Mouse (Mus musculus): ENCODE measurements around the gene Slc3a2. TPM values are rescaled to one million over a fixed set of nuclear protein-coding genes. Genes with fewer than 3 reads are reported as not detected.

The Slc3a2 gene
- polyA plus RNA-seq, 1 experiment: 263 TPM

- 84% methylated on average over 9 of the region's 9 CpGs for WGBS
- TF ChIP-seq POLR2A (IDR thresholded peaks at IDR 0.05; ENCODE audit: borderline replicate concordance, extremely low read depth, low read depth, low read length) (no peak), CTCF (IDR thresholded peaks at IDR 0.05; ENCODE audit: insufficient read depth, low read length) (no peak)
- no peak overlapping the region for H3K4me3 ChIP-seq (replicated peaks; ENCODE audit: extremely low read depth, low read depth, low read length)
- H3K4me1 ChIP-seq (ENCODE audit: control insufficient read depth, insufficient read depth, low read length): peaks cover 6% of the 10 kb centered on the region
- DNase-seq: no peak
These were observed 23.5 kb downstream of the Slc3a2 start for GRCm38 (mm10) chr19:8699652-8700051.

DNA sequence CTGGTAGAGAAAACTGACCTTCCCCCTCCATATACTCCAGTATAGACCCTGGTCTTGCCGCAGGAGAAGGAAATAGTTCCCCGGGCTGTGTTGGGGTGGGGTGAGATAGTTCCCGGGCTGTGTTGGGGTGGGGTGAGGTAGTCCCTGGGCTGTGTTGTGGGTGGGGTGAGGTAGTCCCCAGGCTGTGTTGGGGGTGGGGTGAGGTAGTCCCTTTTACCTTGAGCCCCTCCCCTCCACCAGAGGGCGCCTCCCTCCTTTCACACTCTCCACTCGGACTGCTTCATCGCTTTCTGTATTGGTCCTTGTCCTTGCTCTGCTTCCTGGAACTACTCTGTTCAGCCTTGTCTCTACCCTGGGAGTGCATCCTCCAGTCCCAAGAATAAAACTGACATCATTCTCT is 27.8 kb downstream of the Slc3a2 start:
- Histone ChIP-seq H3K4me1 (ENCODE audit: control insufficient read depth, insufficient read depth, low read length) (0 out of 2 replicates have a peak, but pooled peaks cover 2% of the 10 kb centered on the region), H3K4me3 (replicated peaks; ENCODE audit: extremely low read depth, low read depth, low read length) (no peak overlapping the region)
- 21% methylated on average over 6 of the region's 6 CpGs for WGBS
- TF ChIP-seq CTCF (IDR thresholded peaks at IDR 0.05; ENCODE audit: insufficient read depth, low read length) (peak; percentile 74), POLR2A (IDR thresholded peaks at IDR 0.05; ENCODE audit: borderline replicate concordance, extremely low read depth, low read depth, low read length) (no peak)
- peak; percentile 70 for DNase-seq

DNA sequence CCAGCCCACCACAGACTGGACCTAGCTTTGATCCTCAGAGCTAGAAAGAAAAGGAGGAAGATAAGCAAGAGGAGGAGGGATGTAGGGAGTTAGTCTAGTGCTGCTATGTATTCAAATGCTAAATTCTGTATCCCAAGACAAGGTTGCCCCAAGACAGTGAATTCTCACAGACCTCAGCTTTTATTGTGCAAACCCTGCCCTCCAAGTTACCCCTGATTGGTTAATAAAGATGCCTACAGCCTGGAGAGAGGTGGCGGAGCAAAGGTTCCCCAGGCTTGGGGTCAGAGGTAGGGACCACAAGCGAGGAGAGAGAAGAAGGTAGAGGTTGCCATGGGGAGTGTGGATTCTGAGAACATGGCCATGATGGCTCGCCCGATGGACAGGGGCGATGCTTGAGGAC is 30.4 kb downstream of the Slc3a2 start:
- 92% methylated on average over 5 of the region's 5 CpGs for WGBS
- no peak for TF ChIP-seq CTCF (IDR thresholded peaks at IDR 0.05; ENCODE audit: insufficient read depth, low read length)
- TF ChIP-seq POLR2A (IDR thresholded peaks at IDR 0.05; ENCODE audit: borderline replicate concordance, extremely low read depth, low read depth, low read length): no peak
- Histone ChIP-seq H3K4me1 (ENCODE audit: control insufficient read depth, insufficient read depth, low read length) (0 out of 2 replicates have a peak, but pooled peaks cover 2% of the 10 kb centered on the region), H3K4me3 (replicated peaks; ENCODE audit: extremely low read depth, low read depth, low read length) (no peak overlapping the region)
- no peak for DNase-seq

- 55% methylated on average over 9 of the region's 9 CpGs for WGBS
- Histone ChIP-seq H3K4me1 (ENCODE audit: control insufficient read depth, insufficient read depth, low read length) (0 out of 2 replicates have a peak, but pooled peaks cover 2% of the 10 kb centered on the region), H3K4me3 (replicated peaks; ENCODE audit: extremely low read depth, low read depth, low read length) (no peak overlapping the region)
- TF ChIP-seq CTCF (IDR thresholded peaks at IDR 0.05; ENCODE audit: insufficient read depth, low read length) (no peak), POLR2A (IDR thresholded peaks at IDR 0.05; ENCODE audit: borderline replicate concordance, extremely low read depth, low read depth, low read length) (no peak)
- DNase-seq: no peak
These were observed 31.2 kb downstream of the Slc3a2 start for GRCm38 (mm10) chr19:8691871-8692539.

- Histone ChIP-seq H3K4me1 (ENCODE audit: control insufficient read depth, insufficient read depth, low read length) (peaks cover 2% of the 10 kb centered on the region; the same call in 1 of the 2 replicates), H3K4me3 (replicated peaks; ENCODE audit: extremely low read depth, low read depth, low read length) (no peak overlapping the region)
- WGBS: 69% methylated on average over 2 of the region's 2 CpGs
- no peak for DNase-seq
- TF ChIP-seq POLR2A (IDR thresholded peaks at IDR 0.05; ENCODE audit: borderline replicate concordance, extremely low read depth, low read depth, low read length) (no peak), CTCF (IDR thresholded peaks at IDR 0.05; ENCODE audit: insufficient read depth, low read length) (no peak)
These were observed 39.5 kb downstream of the Slc3a2 start for GRCm38 (mm10) chr19:8683627-8684026.

- peaks cover 2% of the 10 kb centered on the region; the same call in 1 of the 2 replicates for H3K4me1 ChIP-seq (ENCODE audit: control insufficient read depth, insufficient read depth, low read length)
- H3K4me3 ChIP-seq (replicated peaks; ENCODE audit: extremely low read depth, low read depth, low read length): no peak overlapping the region
- TF ChIP-seq POLR2A (IDR thresholded peaks at IDR 0.05; ENCODE audit: borderline replicate concordance, extremely low read depth, low read depth, low read length): no peak
- peak; percentile 21; the same call in 1 of the 2 replicates for TF ChIP-seq CTCF (IDR thresholded peaks at IDR 0.05; ENCODE audit: insufficient read depth, low read length)
- 0% methylated on average over 3 of the region's 3 CpGs for WGBS
- DNase-seq: peak; percentile 59
These were observed 40.2 kb downstream of the Slc3a2 start for GRCm38 (mm10) chr19:8682996-8683395.

GRCm38 (mm10) chr19:8681633-8682362 is 41.4 kb downstream of the Slc3a2 start:
- peaks cover 2% of the 10 kb centered on the region; the same call in 1 of the 2 replicates for H3K4me1 ChIP-seq (ENCODE audit: control insufficient read depth, insufficient read depth, low read length)
- no peak for DNase-seq
- WGBS: 93% methylated on average over 4 of the region's 4 CpGs
- no peak overlapping the region for H3K4me3 ChIP-seq (replicated peaks; ENCODE audit: extremely low read depth, low read depth, low read length)
- no peak for TF ChIP-seq CTCF (IDR thresholded peaks at IDR 0.05; ENCODE audit: insufficient read depth, low read length)

GRCm38 (mm10) chr19:8679031-8679779 is 44.0 kb downstream of the Slc3a2 start:
- no peak for TF ChIP-seq CTCF (IDR thresholded peaks at IDR 0.05; ENCODE audit: insufficient read depth, low read length)
- TF ChIP-seq POLR2A (IDR thresholded peaks at IDR 0.05; ENCODE audit: borderline replicate concordance, extremely low read depth, low read depth, low read length): no peak
- peak; percentile 39 for DNase-seq
- peaks cover 2% of the 10 kb centered on the region; the same call in 1 of the 2 replicates for H3K4me1 ChIP-seq (ENCODE audit: control insufficient read depth, insufficient read depth, low read length)
- 33% methylated on average over 18 of the region's 18 CpGs for WGBS
- H3K4me3 ChIP-seq (replicated peaks; ENCODE audit: extremely low read depth, low read depth, low read length): peak overlapping the region; percentile 37

DNA sequence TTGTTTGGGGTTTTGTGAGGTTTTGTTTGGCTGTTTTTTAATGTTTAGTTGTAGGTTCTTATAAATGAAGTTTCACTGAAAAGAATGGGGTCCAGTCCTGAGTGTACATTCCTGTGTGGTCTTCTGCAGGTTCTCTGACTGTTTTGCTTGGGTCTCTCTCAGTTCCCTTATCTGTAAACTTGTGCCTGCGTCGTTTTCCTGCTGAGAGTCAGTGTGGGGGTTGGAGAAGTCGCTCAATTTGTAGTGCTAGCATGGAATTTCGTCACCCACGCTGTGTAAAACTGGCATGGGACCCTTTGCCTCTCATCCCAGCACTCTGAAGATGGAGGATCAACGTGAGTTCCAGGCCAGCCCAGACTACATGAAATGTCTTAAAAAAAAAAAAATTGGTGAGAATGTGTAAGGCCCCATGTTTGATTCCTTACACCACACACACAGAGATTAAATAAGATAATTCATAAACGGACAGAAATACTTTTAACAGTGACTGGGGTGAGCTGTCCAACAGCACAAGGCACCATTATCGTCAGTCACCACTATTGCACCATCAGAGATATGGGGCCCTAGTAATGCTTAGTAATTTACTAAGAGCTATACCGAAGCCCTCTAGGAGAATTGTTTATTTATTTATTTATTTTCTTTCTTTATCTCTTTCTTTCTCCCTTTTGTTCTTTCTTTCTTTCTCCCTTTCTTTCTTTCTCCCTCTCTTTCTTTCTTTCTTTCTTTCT is 49.7 kb downstream of the Slc3a2 start:
- TF ChIP-seq POLR2A (IDR thresholded peaks at IDR 0.05; ENCODE audit: borderline replicate concordance, extremely low read depth, low read depth, low read length): no peak
- no peak for TF ChIP-seq CTCF (IDR thresholded peaks at IDR 0.05; ENCODE audit: insufficient read depth, low read length)
- H3K4me1 ChIP-seq (ENCODE audit: control insufficient read depth, insufficient read depth, low read length): no peaks in the 10 kb centered on the region
- H3K4me3 ChIP-seq (replicated peaks; ENCODE audit: extremely low read depth, low read depth, low read length): no peak overlapping the region
- no peak for DNase-seq
- WGBS: 44% methylated on average over 9 of the region's 9 CpGs
